Mouse (Mus musculus): Measurements from ENCODE around the gene Vsig8. TPM values are rescaled to one million over a fixed set of nuclear protein-coding genes. Genes with fewer than 3 reads are reported as not detected.

Vsig8 gene
- total and polyA plus RNA-seq, 2 experiments from 2014 or later, result 0.12 TPM; not detected in 1

DNA sequence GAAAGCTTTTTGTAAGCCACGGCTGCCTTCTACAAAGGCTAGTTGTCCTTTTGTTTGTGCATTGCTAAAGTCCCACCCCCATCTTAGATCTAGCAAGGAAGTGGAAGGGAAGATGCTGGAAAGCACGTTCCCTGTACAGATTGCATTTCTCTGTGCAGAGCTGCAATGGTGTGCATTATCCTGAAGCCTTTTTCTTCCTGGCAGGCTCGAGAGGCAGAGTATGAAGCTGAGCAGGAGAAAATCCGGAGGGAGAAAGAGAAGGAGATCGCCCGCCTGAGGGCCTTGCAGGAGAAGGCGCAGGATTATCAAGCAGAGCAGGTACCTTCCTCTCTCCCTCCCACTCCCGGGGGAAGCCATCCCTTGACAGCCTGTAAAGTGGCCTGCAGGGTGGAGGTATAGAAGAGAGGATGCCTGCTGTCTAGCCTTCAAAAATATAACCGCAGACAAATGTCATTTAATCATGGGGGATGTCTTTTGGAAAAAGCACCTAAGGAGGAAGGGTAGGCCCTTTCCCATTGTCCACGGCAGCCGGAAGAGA, 15.4 kb upstream of the Vsig8 start:
- H3K4me1 ChIP-seq (ENCODE audit: control insufficient read depth, insufficient read depth), result no peaks in the 10 kb centered on the region
- DNase-seq (ENCODE audit: low spot score), result no peak
- H3K9me3 ChIP-seq (replicated peaks; ENCODE audit: control insufficient read depth, low read length), result no peaks in the 10 kb centered on the region
- H3K27me3 ChIP-seq (ENCODE audit: control insufficient read depth, insufficient read depth, low read length), result 0 out of 2 replicates have a peak, but pooled peaks cover 4% of the 10 kb centered on the region
- no peak overlapping the region for H3K27ac ChIP-seq (ENCODE audit: low read depth)
- TF ChIP-seq EP300 (IDR thresholded peaks at IDR 0.05; ENCODE audit: low read depth) (no peak), CTCF (IDR thresholded peaks at IDR 0.05; ENCODE audit: low read depth) (no peak)
- WGBS, result 51% methylated on average over 11 of the region's 11 CpGs
- no peak for ATAC-seq (ENCODE audit: insufficient read depth, low read depth)
- H3K36me3 ChIP-seq (replicated peaks; ENCODE audit: control insufficient read depth, insufficient read depth, low read length), result no peaks in the 10 kb centered on the region
- H3K4me3 ChIP-seq (ENCODE audit: low read depth, low read length), result no peak overlapping the region
- no peak overlapping the region for H3K9ac ChIP-seq (replicated peaks; ENCODE audit: low read depth, low read length)
- H3K4me2 ChIP-seq (ENCODE audit: low read depth, low read length), result no peak overlapping the region

- Histone ChIP-seq H3K9ac (replicated peaks; ENCODE audit: low read depth, low read length) (no peak overlapping the region), H3K4me2 (ENCODE audit: low read depth, low read length) (no peak overlapping the region), H3K27me3 (ENCODE audit: control insufficient read depth, insufficient read depth, low read length) (0 out of 2 replicates have a peak, but pooled peaks cover 7% of the 10 kb centered on the region), H3K36me3 (replicated peaks; ENCODE audit: control insufficient read depth, insufficient read depth, low read length) (no peaks in the 10 kb centered on the region), H3K9me3 (replicated peaks; ENCODE audit: control insufficient read depth, low read length) (no peaks in the 10 kb centered on the region), H3K4me3 (ENCODE audit: low read depth, low read length) (no peak overlapping the region), H3K27ac (ENCODE audit: low read depth) (no peak overlapping the region), H3K4me1 (ENCODE audit: control insufficient read depth, insufficient read depth) (peaks cover 12% of the 10 kb centered on the region)
- ATAC-seq (ENCODE audit: insufficient read depth, low read depth), result no peak
- DNase-seq (ENCODE audit: low spot score), result no peak
- 55% methylated on average over 4 of the region's 4 CpGs for WGBS
- TF ChIP-seq CTCF (IDR thresholded peaks at IDR 0.05; ENCODE audit: low read depth), result no peak
- TF ChIP-seq EP300 (IDR thresholded peaks at IDR 0.05; ENCODE audit: low read depth), result no peak
Observed at GRCm38 (mm10) chr1:172546062-172546461, 9.7 kb upstream of the Vsig8 start.

DNA sequence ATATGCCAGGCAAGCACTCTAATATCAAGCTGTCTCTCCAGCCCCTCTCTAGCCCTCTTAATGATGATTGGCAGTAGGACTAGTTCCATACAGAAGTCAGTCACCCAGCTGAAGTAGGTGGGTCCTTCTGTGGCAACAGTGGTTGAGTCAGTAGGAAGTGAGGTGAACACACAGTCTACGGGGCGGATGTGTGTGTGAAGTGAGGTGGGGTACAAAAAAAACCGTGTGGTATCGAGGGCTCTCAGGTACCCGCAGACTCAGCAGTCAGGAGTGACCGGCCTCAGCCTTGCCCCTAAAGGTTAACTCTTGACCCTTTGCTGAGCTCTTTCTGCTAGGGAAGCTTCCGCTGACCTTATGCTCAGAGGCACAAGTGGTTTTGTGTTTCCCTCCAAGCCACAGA, 7.2 kb upstream of the Vsig8 start:
- peaks cover 15% of the 10 kb centered on the region for H3K4me1 ChIP-seq (ENCODE audit: control insufficient read depth, insufficient read depth)
- 0 out of 2 replicates have a peak, but pooled peaks cover 3% of the 10 kb centered on the region for H3K27me3 ChIP-seq (ENCODE audit: control insufficient read depth, insufficient read depth, low read length)
- H3K4me2 ChIP-seq (ENCODE audit: low read depth, low read length), result no peak overlapping the region
- no peak overlapping the region for H3K9ac ChIP-seq (replicated peaks; ENCODE audit: low read depth, low read length)
- H3K9me3 ChIP-seq (replicated peaks; ENCODE audit: control insufficient read depth, low read length), result no peaks in the 10 kb centered on the region
- no peaks in the 10 kb centered on the region for H3K36me3 ChIP-seq (replicated peaks; ENCODE audit: control insufficient read depth, insufficient read depth, low read length)
- WGBS, result 56% methylated on average over 7 of the region's 7 CpGs
- DNase-seq (ENCODE audit: low spot score), result no peak
- no peak overlapping the region for H3K4me3 ChIP-seq (ENCODE audit: low read depth, low read length)
- H3K27ac ChIP-seq (ENCODE audit: low read depth), result no peak overlapping the region
- ATAC-seq (ENCODE audit: insufficient read depth, low read depth), result no peak
- no peak for TF ChIP-seq EP300 (IDR thresholded peaks at IDR 0.05; ENCODE audit: low read depth)
- no peak for TF ChIP-seq CTCF (IDR thresholded peaks at IDR 0.05; ENCODE audit: low read depth)

DNA sequence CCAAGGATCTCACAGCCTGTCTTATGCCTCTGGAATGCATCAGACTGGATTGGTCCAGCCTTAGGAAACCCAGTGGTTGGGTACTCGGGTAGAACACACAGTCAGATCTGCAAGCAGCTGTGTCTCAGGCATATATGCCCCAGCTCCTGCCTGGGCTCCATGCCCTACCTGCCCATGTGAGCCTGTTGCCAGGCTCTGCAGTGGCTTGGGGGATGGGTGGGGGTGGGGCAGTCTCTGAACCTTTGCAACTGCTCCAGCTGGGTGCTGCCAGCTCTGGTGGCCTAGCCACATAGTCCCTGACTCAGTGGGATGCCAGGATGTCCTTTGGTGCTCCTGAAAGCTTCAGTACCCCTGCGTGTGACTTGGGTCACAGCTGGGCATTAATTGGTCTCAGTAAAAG, 6.4 kb upstream of the Vsig8 start:
- Histone ChIP-seq H3K9ac (replicated peaks; ENCODE audit: low read depth, low read length) (no peak overlapping the region), H3K9me3 (replicated peaks; ENCODE audit: control insufficient read depth, low read length) (no peaks in the 10 kb centered on the region), H3K36me3 (replicated peaks; ENCODE audit: control insufficient read depth, insufficient read depth, low read length) (no peaks in the 10 kb centered on the region), H3K4me2 (ENCODE audit: low read depth, low read length) (no peak overlapping the region), H3K4me3 (ENCODE audit: low read depth, low read length) (no peak overlapping the region), H3K27me3 (ENCODE audit: control insufficient read depth, insufficient read depth, low read length) (0 out of 2 replicates have a peak, but pooled peaks cover 3% of the 10 kb centered on the region), H3K4me1 (ENCODE audit: control insufficient read depth, insufficient read depth) (peaks cover 15% of the 10 kb centered on the region), H3K27ac (ENCODE audit: low read depth) (no peak overlapping the region)
- DNase-seq (ENCODE audit: low spot score), result no peak
- WGBS, result 27% methylated on average over 2 of the region's 2 CpGs
- TF ChIP-seq CTCF (IDR thresholded peaks at IDR 0.05; ENCODE audit: low read depth) (no peak), EP300 (IDR thresholded peaks at IDR 0.05; ENCODE audit: low read depth) (no peak)
- no peak for ATAC-seq (ENCODE audit: insufficient read depth, low read depth)

DNA sequence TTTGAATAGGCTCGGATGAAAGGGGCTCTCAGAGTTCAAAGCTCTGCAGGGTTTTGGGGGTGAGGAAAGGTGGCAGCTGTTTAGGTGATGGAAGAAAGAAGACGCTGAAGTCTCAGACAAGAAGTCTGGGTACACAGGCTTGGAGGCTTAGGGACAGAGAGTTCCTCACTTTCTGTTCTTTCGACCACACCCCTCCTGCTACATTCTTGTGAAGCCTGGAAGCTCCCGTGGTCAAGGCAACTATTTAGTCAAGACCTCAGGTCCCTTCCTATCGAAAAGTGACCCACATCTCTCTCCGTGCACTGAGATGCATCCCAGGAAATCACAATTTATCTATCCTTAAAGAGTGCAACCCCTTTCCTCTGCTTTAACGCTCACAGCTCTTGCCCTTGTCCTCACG, 6.0 kb upstream of the Vsig8 start:
- no peak overlapping the region for H3K9ac ChIP-seq (replicated peaks; ENCODE audit: low read depth, low read length)
- peaks cover 15% of the 10 kb centered on the region for H3K4me1 ChIP-seq (ENCODE audit: control insufficient read depth, insufficient read depth)
- ATAC-seq (ENCODE audit: insufficient read depth, low read depth) (no peak), DNase-seq (ENCODE audit: low spot score) (no peak)
- no peaks in the 10 kb centered on the region for H3K36me3 ChIP-seq (replicated peaks; ENCODE audit: control insufficient read depth, insufficient read depth, low read length)
- H3K4me3 ChIP-seq (ENCODE audit: low read depth, low read length), result peak overlapping the region; percentile 34
- 12% methylated on average over 8 of the region's 8 CpGs for WGBS
- H3K27me3 ChIP-seq (ENCODE audit: control insufficient read depth, insufficient read depth, low read length), result 0 out of 2 replicates have a peak, but pooled peaks cover 3% of the 10 kb centered on the region
- H3K9me3 ChIP-seq (replicated peaks; ENCODE audit: control insufficient read depth, low read length), result no peaks in the 10 kb centered on the region
- no peak for TF ChIP-seq EP300 (IDR thresholded peaks at IDR 0.05; ENCODE audit: low read depth)
- TF ChIP-seq CTCF (IDR thresholded peaks at IDR 0.05; ENCODE audit: low read depth), result no peak
- no peak overlapping the region for H3K27ac ChIP-seq (ENCODE audit: low read depth)
- H3K4me2 ChIP-seq (ENCODE audit: low read depth, low read length), result peak overlapping the region; percentile 63

DNA sequence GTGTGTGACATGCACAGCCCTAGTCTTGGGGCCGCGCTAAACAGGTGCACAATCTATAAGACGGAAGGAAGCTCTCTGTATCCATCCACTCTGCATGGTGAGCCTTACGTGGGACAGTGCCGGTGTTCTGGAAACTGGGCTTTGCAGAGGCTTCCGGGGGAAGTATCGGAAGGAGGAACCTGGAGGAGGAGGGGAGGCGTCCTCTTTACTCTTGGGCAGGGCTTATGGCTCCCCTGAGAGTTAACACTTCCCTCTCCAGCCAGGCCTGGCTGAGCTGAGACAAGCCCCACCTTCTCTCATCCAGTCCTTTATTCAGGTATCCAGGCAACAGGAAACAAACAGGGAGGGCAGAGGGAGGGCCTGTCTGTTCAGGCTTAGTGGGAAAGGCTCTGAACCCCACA, 5.2 kb upstream of the Vsig8 start:
- Histone ChIP-seq H3K27me3 (ENCODE audit: control insufficient read depth, insufficient read depth, low read length) (0 out of 2 replicates have a peak, but pooled peaks cover 3% of the 10 kb centered on the region), H3K9ac (replicated peaks; ENCODE audit: low read depth, low read length) (no peak overlapping the region), H3K4me3 (ENCODE audit: low read depth, low read length) (peak overlapping the region; percentile 34), H3K4me1 (ENCODE audit: control insufficient read depth, insufficient read depth) (peaks cover 15% of the 10 kb centered on the region), H3K4me2 (ENCODE audit: low read depth, low read length) (peak overlapping the region; percentile 63), H3K36me3 (replicated peaks; ENCODE audit: control insufficient read depth, insufficient read depth, low read length) (no peaks in the 10 kb centered on the region), H3K9me3 (replicated peaks; ENCODE audit: control insufficient read depth, low read length) (no peaks in the 10 kb centered on the region), H3K27ac (ENCODE audit: low read depth) (no peak overlapping the region)
- ATAC-seq (ENCODE audit: insufficient read depth, low read depth), result peak; percentile 71
- peak; percentile 47 for DNase-seq (ENCODE audit: low spot score)
- 2% methylated on average over 8 of the region's 8 CpGs for WGBS
- TF ChIP-seq EP300 (IDR thresholded peaks at IDR 0.05; ENCODE audit: low read depth) (no peak), CTCF (IDR thresholded peaks at IDR 0.05; ENCODE audit: low read depth) (no peak)
